Mouse (Mus musculus): ENCODE data around the gene Slc1a2. TPM values are rescaled to one million over a fixed set of nuclear protein-coding genes. Genes with fewer than 3 reads are reported as not detected.

The Slc1a2 gene
- under 1 TPM; 0.04 to 0.09 TPM for polyA plus RNA-seq (2012; fragmentation: generic; extraction: Trizol)

GRCm38 (mm10) chr2:102658163-102658660 is at the start of gene Slc1a2:
Slc1a2 (plus strand) TSS chr2:102658659.

Other genes with a start within 250 kb of the Slc1a2 start
- under 1 TPM; 0.22 to 0.67 TPM for gene Fjx1, start 206.2 kb upstream of the Slc1a2 start, polyA plus RNA-seq (2012; fragmentation: generic; extraction: Trizol)
- under 1 TPM in 1 of 2 experiments, not detected in 1; 0.09 TPM for gene Pamr1, start 108.6 kb upstream of the Slc1a2 start, polyA plus RNA-seq (2012; fragmentation: generic; extraction: Trizol)
- gene Cd44, start 243.0 kb downstream of the Slc1a2 start, polyA plus RNA-seq (2012; fragmentation: generic; extraction: Trizol), result 10 to 100 TPM; 14.5 to 16.2 TPM